Mouse (Mus musculus): Measurements from ENCODE around the gene Aplp2.

DNA sequence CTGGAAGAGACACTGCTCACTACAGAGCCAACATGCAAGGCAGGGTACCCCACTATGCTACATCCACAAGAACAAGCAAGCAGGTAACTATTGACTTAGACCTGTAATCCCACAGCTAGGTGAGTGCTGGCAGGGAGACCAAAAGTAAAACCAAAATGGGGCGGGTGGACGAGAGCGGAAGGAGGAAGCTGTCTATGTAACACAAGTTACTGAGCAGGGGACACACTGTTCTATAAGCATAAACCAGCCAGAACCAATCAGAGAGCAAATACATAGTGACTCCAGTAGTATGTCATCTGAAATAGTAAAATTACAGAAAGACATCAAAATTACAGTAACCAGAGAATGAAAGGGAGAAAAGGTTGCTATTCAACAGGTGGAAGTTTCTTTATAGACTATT, 13.0 kb downstream of the Aplp2 start:
- TF ChIP-seq MYOG (IDR thresholded peaks at IDR 0.05; ENCODE audit: control insufficient read depth, extremely low read depth, insufficient read length) (no peak), CTCF (IDR thresholded peaks at IDR 0.05; ENCODE audit: control insufficient read depth, insufficient read depth, insufficient read length) (no peak)

Data from C2C12 (cell line).